Mouse (Mus musculus) heart, embryonic 11.5 days (tissue): ENCODE measurements around the gene Stard10. TPM values are rescaled to one million over a fixed set of nuclear protein-coding genes. Genes with fewer than 3 reads are reported as not detected.

Source experiments
- ATAC-seq: fragments of 200-750 bp; cut with Nextera tagmentation; replicated peaks from 2 replicates; pipeline ENCODE4 v1.8.0; 2017; ENCODE audit warnings: moderate library complexity; ENCODE audit not compliant: insufficient number of reproducible peaks, low FRiP score, low TSS enrichment
- H3K27ac ChIP-seq: fragments of 300-500 bp; sonication (generic); 2 replicates; pipeline ENCODE4 v1.5.1; 2014; ENCODE audit warnings: mild to moderate bottlenecking, low read depth, low read length
- H3K27me3 ChIP-seq: fragments of 300-500 bp; sonication (generic); 2 replicates; pipeline ENCODE4 v1.6.1; 2014; ENCODE audit warnings: mild to moderate bottlenecking, low read length, mixed read lengths; ENCODE audit not compliant: control insufficient read depth, insufficient read depth
- H3K36me3 ChIP-seq: fragments of 300-500 bp; sonication (generic); 2 replicates; pipeline ENCODE4 v1.6.1; 2014; ENCODE audit warnings: mild to moderate bottlenecking, low read length, moderate library complexity, mixed read lengths; ENCODE audit not compliant: control insufficient read depth, insufficient read depth
- H3K4me1 ChIP-seq: fragments of 300-500 bp; sonication (generic); 2 replicates; pipeline ENCODE4 v1.6.1; 2014; ENCODE audit warnings: low read length; ENCODE audit not compliant: control insufficient read depth, insufficient read depth
- H3K4me2 ChIP-seq: fragments of 300-500 bp; sonication (generic); 2 replicates; pipeline ENCODE4 v1.6.1; 2014; ENCODE audit warnings: mild to moderate bottlenecking, moderate library complexity
- H3K4me3 ChIP-seq: fragments of 300-500 bp; sonication (generic); 2 replicates; pipeline ENCODE4 v1.5.1; 2014; ENCODE audit warnings: low read depth, low read length
- H3K9ac ChIP-seq: fragments of 300-500 bp; sonication (generic); 2 replicates; pipeline ENCODE4 v1.6.1; 2014; ENCODE audit warnings: mild to moderate bottlenecking, low read depth, low read length, moderate library complexity
- H3K9me3 ChIP-seq: fragments of 300-500 bp; sonication (generic); replicated peaks from 2 replicates; pipeline ENCODE4 v1.6.1; 2016; ENCODE audit warnings: low read length; ENCODE audit not compliant: control insufficient read depth
- WGBS: fragments of 180-500 bp; shearing (Covaris S2); extraction: QIAGEN DNeasy Blood & Tissue Kit; methylation state at CpG from one replicate; pipeline ENCODE4 v1.1.7; 2014; ENCODE audit not compliant: insufficient replicate concordance; 5-methylcytosine and 5-hydroxymethylcytosine counted together
- polyA plus RNA-seq: library from polyadenylated mRNA; unstranded; fragments of >200 nt; fragmentation: Nextera tagmentation; extraction: Ambion mirVana; gene quantifications from 2 replicates; pipeline ENCODE4 v1.2.1, GENCODE M21; 2014

Stard10 gene
- polyA plus RNA-seq, 1 experiment from 2014 or later, result 44.4 TPM

- Histone ChIP-seq H3K4me1 (peaks cover 41% of the 10 kb centered on the region), H3K27me3 (peaks cover 13% of the 10 kb centered on the region), H3K9me3 (no peaks in the 10 kb centered on the region), H3K4me3 (no peak overlapping the region), H3K27ac (no peak overlapping the region), H3K4me2 (no peak overlapping the region), H3K36me3 (no peaks in the 10 kb centered on the region), H3K9ac (no peak overlapping the region)
- 61% methylated on average over 7 of the region's 7 CpGs for WGBS
- no peak for ATAC-seq
These were observed 26.2 kb downstream of the Stard10 start for GRCm38 (mm10) chr7:101343135-101343534.

- Histone ChIP-seq H3K27me3 (peaks cover 24% of the 10 kb centered on the region), H3K4me1 (peaks cover 50% of the 10 kb centered on the region), H3K27ac (peak overlapping the region; percentile 37; the same call in 1 of the 2 replicates)
These were observed 28.0 kb downstream of the Stard10 start for GRCm38 (mm10) chr7:101344892-101345291.

GRCm38 (mm10) chr7:101346991-101347390 is 30.1 kb downstream of the Stard10 start:
- WGBS, result 60% methylated on average over 2 of the region's 2 CpGs
- H3K4me2 ChIP-seq, result no peak overlapping the region
- peaks cover 32% of the 10 kb centered on the region for H3K27me3 ChIP-seq

More at GRCm38 (mm10) chr7:101344892-101345291, 28.0 kb downstream of the Stard10 start:
- WGBS, result 33% methylated on average over 4 of the region's 4 CpGs
- Histone ChIP-seq H3K4me2 (no peak overlapping the region), H3K4me3 (no peak overlapping the region), H3K9ac (no peak overlapping the region), H3K9me3 (no peaks in the 10 kb centered on the region), H3K36me3 (no peaks in the 10 kb centered on the region)
- no peak for ATAC-seq

GRCm38 (mm10) chr7:101347767-101348270 is 30.9 kb downstream of the Stard10 start, which contains the start of gene Arap1:
Gene Arap1, plus strand, starts transcription at chr7:101348067.
- peak within 1 kb of the TSS; percentile 63 for H3K9ac ChIP-seq
- peaks cover 37% of the 10 kb centered on the region for H3K27me3 ChIP-seq
- H3K36me3 ChIP-seq, result no peaks in the 10 kb centered on the region
- peak; percentile 43; the same call in 1 of the 2 replicates for ATAC-seq
- no peak within 1 kb of the TSS for H3K27ac ChIP-seq
- H3K4me1 ChIP-seq, result peaks cover 38% of the 10 kb centered on the region
- peak within 1 kb of the TSS; percentile 84 for H3K4me2 ChIP-seq
- H3K4me3 ChIP-seq, result peak within 1 kb of the TSS; percentile 49
- WGBS, result under 1% methylated on average over 35 of the region's 35 CpGs
- H3K9me3 ChIP-seq, result no peaks in the 10 kb centered on the region

More at GRCm38 (mm10) chr7:101346991-101347390, 30.1 kb downstream of the Stard10 start:
- Histone ChIP-seq H3K27ac (no peak overlapping the region), H3K4me3 (no peak overlapping the region), H3K36me3 (no peaks in the 10 kb centered on the region), H3K4me1 (peaks cover 46% of the 10 kb centered on the region), H3K9me3 (no peaks in the 10 kb centered on the region), H3K9ac (no peak overlapping the region)
- ATAC-seq, result no peak

- H3K9ac ChIP-seq, result peak overlapping the region; percentile 63
- no peak overlapping the region for H3K27ac ChIP-seq
- peaks cover 39% of the 10 kb centered on the region for H3K27me3 ChIP-seq
- H3K4me3 ChIP-seq, result peak overlapping the region; percentile 49
- H3K4me1 ChIP-seq, result peaks cover 36% of the 10 kb centered on the region
- WGBS, result 5% methylated on average over 13 of the region's 13 CpGs
- no peak; the same call in 1 of the 2 replicates for ATAC-seq
- no peaks in the 10 kb centered on the region for H3K9me3 ChIP-seq
- peak overlapping the region; percentile 84 for H3K4me2 ChIP-seq
- H3K36me3 ChIP-seq, result no peaks in the 10 kb centered on the region
These were observed 31.4 kb downstream of the Stard10 start for GRCm38 (mm10) chr7:101348312-101348711.

- Histone ChIP-seq H3K4me1 (peaks cover 30% of the 10 kb centered on the region), H3K4me3 (no peak overlapping the region), H3K4me2 (0 out of 2 replicates have a peak overlapping the region, but pooled peaks have one; percentile 18), H3K27me3 (peaks cover 42% of the 10 kb centered on the region), H3K9me3 (no peaks in the 10 kb centered on the region), H3K36me3 (no peaks in the 10 kb centered on the region), H3K27ac (no peak overlapping the region), H3K9ac (no peak overlapping the region)
- ATAC-seq, result no peak
- 41% methylated on average over 2 of the region's 2 CpGs for WGBS
These were observed 33.0 kb downstream of the Stard10 start for GRCm38 (mm10) chr7:101349861-101350260.

GRCm38 (mm10) chr7:101352404-101352803 is 35.5 kb downstream of the Stard10 start:
- no peaks in the 10 kb centered on the region for H3K36me3 ChIP-seq
- H3K4me2 ChIP-seq, result no peak overlapping the region
- H3K9me3 ChIP-seq, result no peaks in the 10 kb centered on the region
- no peak overlapping the region for H3K27ac ChIP-seq
- H3K4me1 ChIP-seq, result peaks cover 28% of the 10 kb centered on the region
- no peak for ATAC-seq
- no peak overlapping the region for H3K9ac ChIP-seq
- H3K4me3 ChIP-seq, result no peak overlapping the region
- WGBS, result 82% methylated on average over 4 of the region's 4 CpGs
- peaks cover 32% of the 10 kb centered on the region for H3K27me3 ChIP-seq

- Histone ChIP-seq H3K4me1 (peaks cover 15% of the 10 kb centered on the region), H3K27me3 (peaks cover 20% of the 10 kb centered on the region), H3K36me3 (no peaks in the 10 kb centered on the region), H3K27ac (no peak overlapping the region), H3K9me3 (no peaks in the 10 kb centered on the region), H3K4me3 (no peak overlapping the region), H3K4me2 (no peak overlapping the region), H3K9ac (no peak overlapping the region)
- WGBS, result 53% methylated on average over 5 of the region's 5 CpGs
- ATAC-seq, result no peak; the same call in 1 of the 2 replicates
These were observed 37.5 kb downstream of the Stard10 start for GRCm38 (mm10) chr7:101354423-101354822.

GRCm38 (mm10) chr7:101355551-101356100 is 38.7 kb downstream of the Stard10 start:
- no peak for ATAC-seq
- Histone ChIP-seq H3K4me3 (no peak overlapping the region), H3K4me1 (peaks cover 12% of the 10 kb centered on the region), H3K4me2 (no peak overlapping the region), H3K27me3 (peaks cover 11% of the 10 kb centered on the region), H3K9ac (no peak overlapping the region), H3K36me3 (no peaks in the 10 kb centered on the region), H3K9me3 (no peaks in the 10 kb centered on the region), H3K27ac (no peak overlapping the region)
- 76% methylated on average over 6 of the region's 6 CpGs for WGBS
